Mouse (Mus musculus) spleen, adult 18-20 months (tissue): ENCODE results near the gene Map3k14.

Experiments used
- DNase-seq, 2 experiments: peaks; one replicate each; pipeline ENCODE4 v3.0.0; 2022; ENCODE audit warnings: mixed read lengths in 2 of 2

Map3k14 gene

DNA sequence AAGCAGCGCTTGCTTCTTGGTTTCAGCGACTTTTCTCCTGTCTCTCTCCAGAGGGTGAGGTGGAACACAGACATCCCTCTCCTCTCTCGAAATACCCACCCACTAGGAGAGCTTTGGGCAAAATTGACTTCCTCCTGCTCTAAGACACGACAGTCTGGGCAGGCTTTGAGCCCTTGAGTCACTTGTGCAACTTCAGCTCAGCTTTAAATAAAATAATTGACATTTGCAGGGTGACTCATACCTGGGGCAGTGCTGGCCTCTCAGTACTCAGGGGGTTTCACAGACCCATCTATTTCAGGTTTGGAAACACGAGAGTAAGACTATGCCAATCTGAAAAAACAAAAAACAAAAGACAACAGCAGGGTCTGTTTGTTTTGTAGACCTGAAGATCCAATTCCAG, 2.2 kb upstream of the Map3k14 start:
- DNase-seq = no peak

DNA sequence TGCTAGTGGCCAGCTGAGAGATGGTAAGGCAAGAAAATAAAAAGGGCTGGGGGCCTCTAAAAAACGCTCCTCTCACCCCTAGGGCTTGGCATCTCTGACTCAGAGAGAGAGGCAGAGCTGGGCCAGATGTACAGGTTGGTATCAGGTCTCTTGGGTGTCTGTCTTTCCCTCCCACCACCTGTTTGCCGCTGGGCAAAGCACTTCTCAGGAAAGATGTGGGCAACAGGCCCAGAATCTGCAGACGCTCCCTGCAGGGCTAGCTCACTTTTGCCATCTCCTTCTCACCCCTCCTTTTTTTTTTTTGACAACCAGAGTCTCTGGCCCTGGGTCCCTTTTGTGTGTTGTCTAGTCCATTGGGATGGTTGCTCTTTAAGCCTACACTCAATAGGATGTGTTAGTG, 1.6 kb upstream of the Map3k14 start:
- DNase-seq = no peak

GRCm38 (mm10) chr11:103268350-103268749, 1.1 kb upstream of the Map3k14 start:
- no peak for DNase-seq

DNA sequence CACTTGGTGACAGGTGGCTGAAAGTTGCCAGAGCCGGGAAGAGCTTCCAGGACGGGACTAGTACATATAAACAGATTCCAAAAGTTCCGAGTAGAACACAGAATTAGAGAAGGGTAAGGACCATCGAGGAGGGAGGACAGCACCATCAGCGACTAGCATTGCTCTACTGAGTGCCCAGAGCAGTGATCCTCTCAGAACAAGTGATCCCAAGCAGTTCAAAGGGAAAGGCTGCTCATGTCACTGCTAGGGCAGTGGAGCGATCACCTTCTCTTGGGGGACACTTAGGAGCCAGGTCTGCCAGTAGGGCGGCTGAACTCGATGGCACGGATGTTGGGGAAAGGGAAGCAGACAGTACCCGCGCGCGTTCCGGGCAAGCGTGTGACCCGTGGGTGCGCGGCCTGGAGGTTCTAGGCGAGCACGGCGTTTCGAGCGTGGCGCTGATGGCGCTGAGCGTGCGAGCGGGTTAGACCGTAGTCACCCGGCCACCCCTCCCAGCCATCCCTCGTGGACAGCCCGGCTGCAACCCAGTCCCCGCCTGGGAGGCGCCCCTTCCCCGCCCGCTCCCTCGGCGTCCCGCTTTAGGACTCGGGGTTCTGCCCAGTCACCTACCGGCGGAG, 435 bp downstream of the Map3k14 start:
- no peak for DNase-seq

DNA sequence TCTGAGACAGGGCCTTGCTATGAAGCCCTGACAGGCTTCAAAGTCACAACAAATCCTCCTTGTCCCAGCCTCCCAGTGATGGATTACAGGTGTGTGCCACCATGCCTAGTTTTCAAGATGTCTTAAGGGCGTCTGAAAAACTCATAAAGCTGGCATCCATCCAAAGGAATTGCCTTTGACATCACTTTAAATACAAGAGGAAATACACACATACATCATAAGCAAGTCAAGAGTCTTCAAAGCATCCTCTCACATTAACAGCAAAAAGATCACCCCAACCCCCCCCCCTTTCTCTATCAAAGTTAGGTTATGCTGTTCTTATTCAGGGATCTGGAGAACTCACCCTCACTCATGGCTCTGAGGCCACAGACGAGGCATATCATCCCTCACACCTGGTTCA, 1.4 kb downstream of the Map3k14 start:
- DNase-seq = no peak

- DNase-seq = peak in 1 of 2 experiments; percentile 36
Observed at GRCm38 (mm10) chr11:103265211-103265610, 2.1 kb downstream of the Map3k14 start.

DNA sequence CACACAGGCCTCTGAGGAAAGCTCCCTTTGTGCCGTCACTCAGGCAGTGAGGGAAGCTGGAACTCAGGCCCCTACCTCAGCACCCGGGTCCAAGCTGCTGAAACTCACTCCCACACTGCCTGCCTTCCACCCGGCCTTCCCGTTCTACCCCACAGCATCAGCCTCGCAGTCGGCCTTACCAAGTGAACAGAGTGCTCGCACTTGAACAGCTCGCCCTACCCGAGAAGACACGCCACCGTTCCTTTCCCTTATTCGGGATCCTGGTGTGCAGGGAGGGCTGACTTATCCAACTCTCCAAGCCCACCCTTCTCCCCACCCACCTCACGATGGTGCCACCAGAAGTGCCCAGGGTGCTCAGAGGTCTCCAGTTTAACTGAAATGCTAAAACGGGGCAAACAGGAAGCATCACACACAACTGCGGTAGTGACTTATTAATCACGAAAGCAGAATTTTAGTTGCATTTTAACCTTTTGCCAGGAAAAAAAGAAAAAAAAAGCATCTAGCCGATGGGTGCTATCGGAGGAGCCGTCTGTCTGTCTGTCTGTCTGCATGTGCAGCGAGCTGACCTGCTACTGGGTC, 2.8 kb downstream of the Map3k14 start:
- DNase-seq = peak in 1 of 2 experiments; percentile 42

GRCm38 (mm10) chr11:103263551-103263950, 3.7 kb downstream of the Map3k14 start:
- DNase-seq = peak in 1 of 2 experiments; percentile 33

DNA sequence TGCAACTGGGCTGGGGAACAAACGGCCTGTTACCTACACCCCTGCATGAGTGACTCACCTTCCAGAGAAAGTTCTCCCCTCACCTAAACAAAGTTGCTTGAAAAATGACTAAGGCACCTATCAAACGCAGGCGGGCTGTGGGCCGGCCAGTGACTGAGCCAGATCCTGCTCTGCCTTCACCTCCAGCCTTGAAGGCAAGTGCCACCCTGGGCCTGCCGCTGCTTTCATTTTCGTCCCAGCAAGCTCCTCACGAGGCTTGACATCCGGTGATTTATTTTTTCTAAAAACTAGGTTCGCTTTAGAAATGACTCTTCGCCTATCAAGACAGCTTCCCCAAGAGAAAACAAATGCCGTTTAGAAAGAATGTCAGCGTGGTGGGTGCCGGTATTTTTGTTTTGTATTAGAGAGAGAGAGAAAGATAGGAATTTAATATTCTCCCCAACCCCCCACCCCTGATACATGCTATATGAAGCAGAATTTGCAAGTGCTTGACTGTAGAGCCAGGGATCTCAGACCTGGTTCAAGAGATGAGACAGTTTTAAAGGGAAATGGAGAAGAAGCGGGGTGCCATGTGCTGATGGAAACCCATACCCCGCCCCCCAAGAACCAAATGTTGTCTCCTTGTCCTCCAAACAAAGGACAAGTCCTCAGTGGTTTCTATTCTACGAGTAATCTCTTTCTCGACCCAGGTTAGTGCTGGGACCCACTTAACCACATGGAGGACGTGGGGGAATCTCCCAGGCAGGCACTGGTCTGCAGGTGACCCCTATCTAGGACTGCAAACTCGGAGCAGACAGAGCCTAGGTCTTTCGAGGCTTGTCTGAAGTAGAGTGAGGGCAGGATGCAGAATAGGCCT, 4.6 kb downstream of the Map3k14 start:
- DNase-seq = peak; percentile 59 to 68

- no peak for DNase-seq
Observed at GRCm38 (mm10) chr11:103261671-103262411, 5.4 kb downstream of the Map3k14 start.

GRCm38 (mm10) chr11:103260515-103261192, 6.6 kb downstream of the Map3k14 start:
- no peak for DNase-seq

- no peak for DNase-seq
Observed at GRCm38 (mm10) chr11:103260034-103260433, 7.2 kb downstream of the Map3k14 start.

GRCm38 (mm10) chr11:103257938-103258481, 9.3 kb downstream of the Map3k14 start:
- DNase-seq = no peak

DNA sequence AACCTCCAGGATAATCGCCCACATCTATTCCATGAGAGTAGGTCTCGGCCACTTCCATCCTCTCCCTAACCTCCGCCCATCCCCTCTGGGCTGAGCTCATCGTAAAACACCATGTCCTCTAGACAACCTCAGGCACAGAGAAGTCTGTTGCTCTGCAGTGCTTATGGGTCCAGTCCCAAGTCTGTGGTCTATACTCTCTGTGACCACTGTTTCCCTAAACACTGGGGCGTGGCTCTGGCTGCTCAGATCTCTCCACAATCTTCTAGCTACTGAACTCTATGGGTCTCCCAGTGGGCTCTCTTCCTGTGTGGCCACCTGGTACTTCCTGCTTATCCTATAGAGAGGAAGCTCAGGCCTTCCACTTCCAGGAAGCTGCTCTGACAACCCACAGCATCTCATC, 13.7 kb downstream of the Map3k14 start:
- DNase-seq = no peak

DNA sequence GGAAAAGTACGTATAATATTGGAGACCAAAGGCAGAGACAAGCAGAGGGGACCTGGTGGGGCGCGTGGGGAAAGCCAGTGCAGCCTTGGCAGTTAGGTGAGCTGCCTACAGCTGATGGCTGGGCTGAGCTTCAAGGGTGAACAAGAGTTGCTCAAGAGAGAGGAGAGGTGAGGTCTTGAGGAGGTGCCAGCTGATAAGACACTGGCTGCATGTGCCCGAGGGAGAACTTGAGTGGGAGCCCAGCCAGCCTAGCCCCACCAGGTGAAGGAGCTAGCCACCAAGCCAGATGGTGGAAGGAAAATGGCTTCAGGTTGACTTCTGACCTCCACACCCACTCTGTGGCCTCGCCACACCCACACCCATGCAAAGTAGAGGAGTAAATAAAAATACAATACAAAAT, 14.9 kb downstream of the Map3k14 start:
- DNase-seq = no peak

DNA sequence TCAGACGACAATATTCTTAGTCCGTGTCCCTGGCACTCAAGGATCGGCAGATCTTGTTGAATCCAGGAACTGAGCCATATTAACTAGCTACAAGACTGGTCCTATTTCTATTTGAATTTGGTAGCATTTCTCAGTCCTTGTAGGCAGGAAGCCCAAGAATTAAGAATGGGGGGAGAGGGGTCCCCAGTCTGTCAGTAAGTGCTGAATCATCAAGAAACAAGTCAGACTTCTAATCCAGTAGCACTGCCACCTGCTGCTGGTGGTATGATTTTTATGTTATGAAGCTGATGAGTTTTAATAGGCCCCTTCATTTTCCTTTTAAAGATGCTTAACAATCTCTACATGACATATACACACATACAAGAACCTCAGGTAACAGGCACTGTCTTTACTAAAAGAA, 16.9 kb downstream of the Map3k14 start:
- no peak for DNase-seq

DNA sequence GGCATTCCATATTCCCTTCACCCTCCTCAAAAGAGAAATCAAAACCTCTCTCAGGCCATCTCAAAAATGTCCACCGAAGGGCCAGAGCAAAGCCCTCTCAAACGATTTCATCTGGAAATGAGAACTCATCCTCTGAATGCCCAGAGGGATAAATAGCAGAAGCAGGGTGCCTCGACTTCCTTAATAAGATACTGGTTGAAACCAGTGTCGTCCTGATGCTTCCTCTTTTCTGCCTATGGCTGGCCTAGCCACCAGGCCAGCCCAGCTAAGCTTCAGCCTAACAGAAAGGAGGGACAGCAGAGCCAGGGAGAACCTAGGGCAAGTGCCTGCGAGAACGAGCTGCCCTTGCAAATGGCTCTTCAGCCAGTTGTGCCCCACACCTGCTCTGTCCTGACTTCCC, 17.8 kb downstream of the Map3k14 start:
- no peak for DNase-seq

GRCm38 (mm10) chr11:103248837-103249236, 18.4 kb downstream of the Map3k14 start:
- DNase-seq = no peak

GRCm38 (mm10) chr11:103247504-103248177, 19.6 kb downstream of the Map3k14 start:
- peak; percentile 39 to 59 for DNase-seq

DNA sequence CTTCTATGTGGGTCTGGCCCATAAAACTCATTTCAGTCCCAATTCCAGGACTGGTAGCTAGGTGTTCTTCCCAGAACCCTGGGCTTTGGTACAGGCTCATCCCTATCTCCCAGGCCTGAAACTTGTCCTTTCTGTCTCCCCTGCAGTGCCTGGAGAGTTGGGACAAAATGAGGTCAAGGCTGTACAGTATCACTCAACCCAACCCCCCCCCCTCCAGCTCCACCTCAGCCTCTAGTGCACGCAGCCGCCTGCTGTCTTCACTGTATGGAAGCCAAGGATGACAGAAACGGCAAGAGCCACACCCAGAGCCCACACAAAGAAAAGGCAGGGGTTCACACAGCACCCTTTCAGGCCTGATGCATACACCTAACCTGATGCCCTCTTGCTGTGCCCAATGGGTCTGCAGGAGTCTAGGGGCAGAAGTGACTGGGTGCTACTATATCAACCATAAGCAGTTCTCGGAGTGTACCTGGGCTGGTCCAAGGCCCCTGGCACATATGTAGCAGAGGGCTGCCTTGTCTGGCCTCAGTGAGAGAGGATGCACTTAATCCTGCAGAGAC, 20.5 kb downstream of the Map3k14 start:
- DNase-seq = no peak

DNA sequence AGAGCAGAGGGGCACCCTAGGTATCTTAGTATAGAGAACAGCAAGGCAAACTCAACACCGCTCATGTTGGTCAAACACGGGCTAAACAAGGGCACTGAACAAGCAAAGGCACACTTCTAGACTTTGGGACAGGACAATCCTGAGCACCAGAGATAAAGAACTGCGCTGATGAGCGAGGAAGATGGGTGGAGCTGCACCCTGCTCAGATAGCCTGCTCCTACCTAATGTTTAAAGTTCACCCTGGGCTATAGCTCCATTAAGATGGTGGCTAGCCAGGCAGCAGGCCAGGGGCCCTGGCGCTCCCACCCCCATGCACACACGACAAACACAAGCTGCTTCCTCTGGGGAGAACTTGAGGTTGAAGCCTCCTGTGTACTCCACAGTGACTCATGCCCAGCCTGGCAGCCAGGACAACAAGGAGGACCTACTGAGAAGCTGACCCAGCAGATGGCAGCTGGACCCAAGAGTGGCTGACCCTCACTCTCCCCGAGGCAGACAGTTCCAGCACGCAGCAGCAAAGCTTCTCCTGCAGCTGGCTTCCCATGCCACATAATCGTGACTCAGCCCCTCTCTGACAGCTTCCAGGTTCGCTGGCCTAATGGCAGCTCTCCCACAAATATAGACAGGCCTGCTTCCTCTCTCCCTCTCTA, 21.1 kb downstream of the Map3k14 start:
- DNase-seq = no peak
